Mouse (Mus musculus): ENCODE data around the gene Epb41l5. TPM values are rescaled to one million over a fixed set of nuclear protein-coding genes. Genes with fewer than 3 reads are reported as not detected.

Epb41l5 gene
- total RNA-seq (2022), result 10 to 100 TPM; 13.3 to 18.9 (median 14.4) TPM

GRCm38 (mm10) chr1:119648205-119649111 is at the start of gene Epb41l5:
TSS of gene Epb41l5 (minus strand) at chr1:119649000.
- DNase-seq, result peak; percentile 73

- DNase-seq, result no peak
These were observed 48.1 kb upstream of the Epb41l5 start for GRCm38 (mm10) chr1:119696860-119697259.

GRCm38 (mm10) chr1:119685773-119686558 is 37.2 kb upstream of the Epb41l5 start:
- no peak for DNase-seq

- DNase-seq, result no peak
These were observed 32.9 kb upstream of the Epb41l5 start for GRCm38 (mm10) chr1:119681663-119682213.

GRCm38 (mm10) chr1:119674984-119675383 is 26.2 kb upstream of the Epb41l5 start:
- DNase-seq, result no peak

GRCm38 (mm10) chr1:119666904-119667303 is 18.1 kb upstream of the Epb41l5 start:
- DNase-seq, result no peak

GRCm38 (mm10) chr1:119654307-119654706 is 5.5 kb upstream of the Epb41l5 start:
- no peak for DNase-seq

- DNase-seq, result no peak
These were observed 1.6 kb upstream of the Epb41l5 start for GRCm38 (mm10) chr1:119650386-119650785.

GRCm38 (mm10) chr1:119649627-119650026 is 827 bp upstream of the Epb41l5 start:
- no peak for DNase-seq

- no peak for DNase-seq
These were observed 2.4 kb downstream of the Epb41l5 start for GRCm38 (mm10) chr1:119646356-119646755.

- DNase-seq, result no peak
These were observed 6.4 kb downstream of the Epb41l5 start for GRCm38 (mm10) chr1:119642367-119642766.

- DNase-seq, result no peak
These were observed 7.5 kb downstream of the Epb41l5 start for GRCm38 (mm10) chr1:119641090-119641812.

GRCm38 (mm10) chr1:119640006-119640405 is 8.8 kb downstream of the Epb41l5 start:
- no peak for DNase-seq

- no peak for DNase-seq
These were observed 11.4 kb downstream of the Epb41l5 start for GRCm38 (mm10) chr1:119637188-119638023.

- no peak for DNase-seq
These were observed 14.1 kb downstream of the Epb41l5 start for GRCm38 (mm10) chr1:119634746-119635145.

- no peak for DNase-seq
These were observed 18.4 kb downstream of the Epb41l5 start for GRCm38 (mm10) chr1:119630428-119630827.

GRCm38 (mm10) chr1:119626837-119627236 is 22.0 kb downstream of the Epb41l5 start:
- DNase-seq, result no peak

- DNase-seq, result no peak
These were observed 24.4 kb downstream of the Epb41l5 start for GRCm38 (mm10) chr1:119624444-119624843.

- DNase-seq, result no peak
These were observed 43.4 kb downstream of the Epb41l5 start for GRCm38 (mm10) chr1:119605396-119605795.

GRCm38 (mm10) chr1:119602448-119602847 is 46.4 kb downstream of the Epb41l5 start:
- no peak for DNase-seq

GRCm38 (mm10) chr1:119598855-119599254 is 49.9 kb downstream of the Epb41l5 start:
- DNase-seq, result no peak

Data from adrenal gland, adult 8-10 months (tissue).